ENCODE assay signal across 19 mouse cellular contexts in genomic region chr12:99373584-99373983, GRCm38 (mm10).
DNase-seq lines count a peak whose midpoint lies in the region; ATAC-seq and TF ChIP-seq lines count a peak whose summit lies in the region.
"Had no signal": no experiment of that assay in that cellular context is flagged by ENCODE, and none has a peak within 500 bp of the region (broad histone marks: within the 10 kb centered on the region; RNA-seq: fewer than 3 reads in every experiment).

No protein-coding gene starts in this region.

- no peaks in the 10 kb centered on the region for H3K27me3 ChIP-seq in forebrain, embryonic 13.5 days
- H3K27me3 ChIP-seq in forebrain, embryonic 16.5 days (replicated peaks; ENCODE audit: control insufficient read depth, insufficient read depth, low read length) = no peaks in the 10 kb centered on the region
- H3K27me3 ChIP-seq in heart, embryonic 15.5 days = no peaks in the 10 kb centered on the region
- no peaks in the 10 kb centered on the region for H3K27me3 ChIP-seq in neural tube, embryonic 15.5 days (replicated peaks)
- H3K27me3 ChIP-seq: CH12.LX; embryonic facial prominence, embryonic 12.5 days; forebrain, embryonic 12.5 days; intestine, embryonic 15.5 days; limb, embryonic 12.5 days; liver, embryonic 13.5 days; midbrain, embryonic 12.5 days; Patski had no signal

- peaks cover 21% of the 10 kb centered on the region for H3K36me3 ChIP-seq in forebrain, embryonic 13.5 days (ENCODE audit: poor library complexity, severe bottlenecking)
- H3K36me3 ChIP-seq in forebrain, embryonic 16.5 days (ENCODE audit: control insufficient read depth, insufficient read depth) = no peaks in the 10 kb centered on the region
- H3K36me3 ChIP-seq in heart, embryonic 15.5 days = no peaks in the 10 kb centered on the region
- no peaks in the 10 kb centered on the region for H3K36me3 ChIP-seq in neural tube, embryonic 15.5 days

- no peaks in the 10 kb centered on the region for H3K9me3 ChIP-seq in forebrain, embryonic 13.5 days (replicated peaks)
- no peaks in the 10 kb centered on the region; the same call in 1 of the 2 replicates for H3K9me3 ChIP-seq in forebrain, embryonic 16.5 days (ENCODE audit: control insufficient read depth, low read length)
- no peaks in the 10 kb centered on the region for H3K9me3 ChIP-seq in heart, embryonic 15.5 days (replicated peaks)
- no peaks in the 10 kb centered on the region for H3K9me3 ChIP-seq in neural tube, embryonic 15.5 days (replicated peaks)
- H3K9me3 ChIP-seq: embryonic facial prominence, embryonic 12.5 days; forebrain, embryonic 12.5 days; intestine, embryonic 15.5 days; liver, embryonic 13.5 days; midbrain, embryonic 12.5 days had no signal

- H3K4me2 ChIP-seq in forebrain, embryonic 13.5 days = no peak overlapping the region
- no peak overlapping the region for H3K4me2 ChIP-seq in forebrain, embryonic 16.5 days (ENCODE audit: low read length)
- H3K4me2 ChIP-seq in heart, embryonic 15.5 days = no peak overlapping the region
- no peak overlapping the region for H3K4me2 ChIP-seq in neural tube, embryonic 15.5 days
- H3K4me2 ChIP-seq: embryonic facial prominence, embryonic 12.5 days; forebrain, embryonic 12.5 days; heart, embryonic 11.5 days; intestine, embryonic 15.5 days; limb, embryonic 12.5 days; liver, embryonic 13.5 days; midbrain, embryonic 12.5 days had no signal

- H3K4me3 ChIP-seq in forebrain, embryonic 13.5 days = no peak overlapping the region
- no peak overlapping the region for H3K4me3 ChIP-seq in forebrain, embryonic 16.5 days (replicated peaks; ENCODE audit: low read length)
- H3K4me3 ChIP-seq in heart, embryonic 15.5 days = no peak overlapping the region
- H3K4me3 ChIP-seq in layer of hippocampus, adult 2 months = no peak overlapping the region
- H3K4me3 ChIP-seq in neural tube, embryonic 15.5 days (replicated peaks) = no peak overlapping the region
- H3K4me3 ChIP-seq: embryonic facial prominence, embryonic 12.5 days; forebrain, embryonic 12.5 days; intestine, embryonic 15.5 days; limb, embryonic 12.5 days; liver, embryonic 13.5 days; midbrain, embryonic 12.5 days had no signal

- peak; percentile 28; the same call in 1 of the 2 replicates for ATAC-seq in forebrain, embryonic 13.5 days
- ATAC-seq in forebrain, embryonic 16.5 days = no peak
- ATAC-seq in heart, embryonic 15.5 days (replicated peaks; ENCODE audit: insufficient number of reproducible peaks, insufficient read depth, low FRiP score, low read depth) = no peak
- ATAC-seq in neural tube, embryonic 15.5 days (ENCODE audit: low FRiP score) = no peak
- ATAC-seq: intestine, embryonic 15.5 days; Patski had no signal

- no peak for TF ChIP-seq CTCF in layer of hippocampus, adult 2 months (conservative IDR thresholded peaks at IDR 0.05)

- 80% methylated on average over 4 of the region's 4 CpGs for WGBS in forebrain, embryonic 13.5 days
- 53% methylated on average over 4 of the region's 4 CpGs for WGBS in forebrain, embryonic 16.5 days
- WGBS in heart, embryonic 15.5 days = 73% methylated on average over 4 of the region's 4 CpGs
- 70% methylated on average over 4 of the region's 4 CpGs for WGBS in neural tube, embryonic 15.5 days

- DNase-seq in heart, adult 18-20 months = no peak
- DNase-seq in layer of hippocampus, adult 2 months (ENCODE audit: low spot score in 2 of 2) = no peak
- no peak for DNase-seq in layer of hippocampus, adult 11-12 months (ENCODE audit: low spot score)
- DNase-seq: B cell, adult 2 months; liver, embryonic 13.5 days; right cerebral cortex, postnatal 25 days; spleen, adult 18-20 months had no signal

- H3K9ac ChIP-seq in forebrain, embryonic 13.5 days = no peak overlapping the region
- H3K9ac ChIP-seq in forebrain, embryonic 16.5 days (replicated peaks; ENCODE audit: low read depth, low read length) = no peak overlapping the region
- no peak overlapping the region for H3K9ac ChIP-seq in heart, embryonic 15.5 days
- H3K9ac ChIP-seq in neural tube, embryonic 15.5 days (replicated peaks) = no peak overlapping the region
- H3K9ac ChIP-seq: embryonic facial prominence, embryonic 12.5 days; forebrain, embryonic 12.5 days; intestine, embryonic 15.5 days; limb, embryonic 12.5 days; liver, embryonic 13.5 days; midbrain, embryonic 12.5 days had no signal

- peaks cover 72% of the 10 kb centered on the region for H3K4me1 ChIP-seq in forebrain, embryonic 13.5 days
- H3K4me1 ChIP-seq in forebrain, embryonic 16.5 days (replicated peaks; ENCODE audit: control insufficient read depth, insufficient read depth, low read length) = peaks cover 48% of the 10 kb centered on the region
- H3K4me1 ChIP-seq in heart, embryonic 15.5 days (replicated peaks) = peaks cover 59% of the 10 kb centered on the region
- H3K4me1 ChIP-seq in neural tube, embryonic 15.5 days = peaks cover 56% of the 10 kb centered on the region
- H3K4me1 ChIP-seq: embryonic facial prominence, embryonic 12.5 days had no signal

- peak overlapping the region; percentile 37 for H3K27ac ChIP-seq in forebrain, embryonic 13.5 days
- no peak overlapping the region for H3K27ac ChIP-seq in forebrain, embryonic 16.5 days (ENCODE audit: low read length)
- peak overlapping the region; percentile 40 for H3K27ac ChIP-seq in heart, embryonic 15.5 days
- peak overlapping the region; percentile 43; the same call in 1 of the 2 replicates for H3K27ac ChIP-seq in layer of hippocampus, adult 2 months
- H3K27ac ChIP-seq in neural tube, embryonic 15.5 days (replicated peaks) = 0 out of 2 replicates have a peak overlapping the region, but pooled peaks have one; percentile 6
- H3K27ac ChIP-seq: embryonic facial prominence, embryonic 12.5 days; forebrain, embryonic 12.5 days; intestine, embryonic 15.5 days; limb, embryonic 12.5 days; liver, embryonic 13.5 days; midbrain, embryonic 12.5 days had no signal
